Mouse (Mus musculus) megakaryocyte, embryonic 14.5 days (primary cell): ENCODE measurements at regions not wholly inside any gene's neighbourhood (a gene's known extent, or its start where the extent isn't known, plus 50 kb on each side); places are given as distances from the start of the nearest gene placed in this dataset.

Experiments
- FLI1 ChIP-seq: IDR thresholded peaks from 2 replicates; pipeline ENCODE4 v1.6.1; 2012; ENCODE audit warnings: low read length, inconsistent platforms, mixed read lengths
- GATA1 ChIP-seq: IDR thresholded peaks from 3 replicates; pipeline ENCODE4 v1.6.1; 2012; ENCODE audit warnings: mixed read lengths, low read length, inconsistent platforms, borderline replicate concordance

DNA sequence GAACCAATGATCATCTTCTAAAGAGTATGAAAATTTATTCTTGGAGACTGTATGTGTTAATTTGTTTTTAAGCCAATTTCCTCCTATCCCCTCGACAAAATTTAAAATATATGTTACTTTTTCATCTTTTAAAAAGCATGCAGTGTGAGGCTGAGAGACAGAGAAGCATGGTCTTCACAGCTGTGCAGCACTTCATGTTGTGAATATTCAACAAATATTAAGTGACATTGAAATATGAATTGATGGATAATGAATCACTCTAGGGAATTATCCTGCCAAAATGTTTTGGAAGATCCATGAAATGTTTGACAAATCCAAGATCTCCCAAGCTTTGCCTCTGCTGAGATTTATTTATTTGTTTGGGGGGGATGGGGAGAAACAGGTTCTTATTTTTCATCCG is 233.9 kb upstream of the Gm11146 start:
- TF ChIP-seq GATA1 (no peak), FLI1 (no peak)
